Mouse (Mus musculus): Measurements from ENCODE around the gene Iba57. TPM values are rescaled to one million over a fixed set of nuclear protein-coding genes. Genes with fewer than 3 reads are reported as not detected.
A peak's percentile ranks its signal among the peaks of the same experiment; 100 is the strongest.

The Iba57 gene
- polyA plus RNA-seq, 1 experiment, result 3.0 TPM

- Histone ChIP-seq H3K9me3 (replicated peaks; ENCODE audit: control insufficient read depth, insufficient read depth, low read length, poor library complexity, severe bottlenecking) (no peaks in the 10 kb centered on the region), H3K4me3 (ENCODE audit: low read depth, low read length) (peak overlapping the region; percentile 83), H3K4me1 (ENCODE audit: control insufficient read depth, insufficient read depth, low read length) (no peaks in the 10 kb centered on the region), H3K27ac (ENCODE audit: insufficient read depth, low read length) (no peak overlapping the region), H3K36me3 (ENCODE audit: control insufficient read depth, insufficient read depth, low read length, poor library complexity, severe bottlenecking) (no peaks in the 10 kb centered on the region), H3K9ac (ENCODE audit: low read depth, poor library complexity, severe bottlenecking) (peak overlapping the region; percentile 60), H3K27me3 (ENCODE audit: control insufficient read depth, insufficient read depth, low read length, poor library complexity, severe bottlenecking) (peaks cover 11% of the 10 kb centered on the region; the same call in 1 of the 2 replicates)
- TF ChIP-seq EP300 (IDR thresholded peaks at IDR 0.05; ENCODE audit: insufficient read depth, low read depth, low read length) (no peak), POLR2A (IDR thresholded peaks at IDR 0.05; ENCODE audit: insufficient read depth, low read length) (no peak), CTCF (IDR thresholded peaks at IDR 0.05; ENCODE audit: low read depth, low read length) (no peak)
These were observed 13.4 kb upstream of the Iba57 start for GRCm38 (mm10) chr11:59176921-59177320.

GRCm38 (mm10) chr11:59176475-59176874 lies 12.9 kb upstream of the Iba57 start:
- no peaks in the 10 kb centered on the region for H3K36me3 ChIP-seq (ENCODE audit: control insufficient read depth, insufficient read depth, low read length, poor library complexity, severe bottlenecking)
- H3K27me3 ChIP-seq (ENCODE audit: control insufficient read depth, insufficient read depth, low read length, poor library complexity, severe bottlenecking), result peaks cover 11% of the 10 kb centered on the region; the same call in 1 of the 2 replicates
- H3K9ac ChIP-seq (ENCODE audit: low read depth, poor library complexity, severe bottlenecking), result peak overlapping the region; percentile 60
- H3K9me3 ChIP-seq (replicated peaks; ENCODE audit: control insufficient read depth, insufficient read depth, low read length, poor library complexity, severe bottlenecking), result no peaks in the 10 kb centered on the region
- H3K4me3 ChIP-seq (ENCODE audit: low read depth, low read length), result peak overlapping the region; percentile 83
- no peaks in the 10 kb centered on the region for H3K4me1 ChIP-seq (ENCODE audit: control insufficient read depth, insufficient read depth, low read length)
- TF ChIP-seq POLR2A (IDR thresholded peaks at IDR 0.05; ENCODE audit: insufficient read depth, low read length), result no peak
- no peak for TF ChIP-seq EP300 (IDR thresholded peaks at IDR 0.05; ENCODE audit: insufficient read depth, low read depth, low read length)
- no peak for TF ChIP-seq CTCF (IDR thresholded peaks at IDR 0.05; ENCODE audit: low read depth, low read length)
- H3K27ac ChIP-seq (ENCODE audit: insufficient read depth, low read length), result no peak overlapping the region

GRCm38 (mm10) chr11:59174189-59174838 lies 10.8 kb upstream of the Iba57 start:
- H3K9me3 ChIP-seq (replicated peaks; ENCODE audit: control insufficient read depth, insufficient read depth, low read length, poor library complexity, severe bottlenecking), result no peaks in the 10 kb centered on the region
- H3K4me3 ChIP-seq (ENCODE audit: low read depth, low read length), result no peak overlapping the region
- H3K36me3 ChIP-seq (ENCODE audit: control insufficient read depth, insufficient read depth, low read length, poor library complexity, severe bottlenecking), result no peaks in the 10 kb centered on the region
- H3K27ac ChIP-seq (ENCODE audit: insufficient read depth, low read length), result no peak overlapping the region
- TF ChIP-seq POLR2A (IDR thresholded peaks at IDR 0.05; ENCODE audit: insufficient read depth, low read length) (no peak), EP300 (IDR thresholded peaks at IDR 0.05; ENCODE audit: insufficient read depth, low read depth, low read length) (no peak), CTCF (IDR thresholded peaks at IDR 0.05; ENCODE audit: low read depth, low read length) (no peak)
- no peaks in the 10 kb centered on the region for H3K4me1 ChIP-seq (ENCODE audit: control insufficient read depth, insufficient read depth, low read length)
- H3K9ac ChIP-seq (ENCODE audit: low read depth, poor library complexity, severe bottlenecking), result no peak overlapping the region
- peaks cover 11% of the 10 kb centered on the region; the same call in 1 of the 2 replicates for H3K27me3 ChIP-seq (ENCODE audit: control insufficient read depth, insufficient read depth, low read length, poor library complexity, severe bottlenecking)

GRCm38 (mm10) chr11:59170549-59170948 lies 7.0 kb upstream of the Iba57 start:
- H3K9ac ChIP-seq (ENCODE audit: low read depth, poor library complexity, severe bottlenecking), result no peak overlapping the region
- no peak for TF ChIP-seq CTCF (IDR thresholded peaks at IDR 0.05; ENCODE audit: low read depth, low read length)
- no peak for TF ChIP-seq EP300 (IDR thresholded peaks at IDR 0.05; ENCODE audit: insufficient read depth, low read depth, low read length)
- TF ChIP-seq POLR2A (IDR thresholded peaks at IDR 0.05; ENCODE audit: insufficient read depth, low read length), result no peak
- H3K4me1 ChIP-seq (ENCODE audit: control insufficient read depth, insufficient read depth, low read length), result no peaks in the 10 kb centered on the region

GRCm38 (mm10) chr11:59169807-59170206 lies 6.3 kb upstream of the Iba57 start:
- Histone ChIP-seq H3K9ac (ENCODE audit: low read depth, poor library complexity, severe bottlenecking) (no peak overlapping the region), H3K36me3 (ENCODE audit: control insufficient read depth, insufficient read depth, low read length, poor library complexity, severe bottlenecking) (no peaks in the 10 kb centered on the region)

More at GRCm38 (mm10) chr11:59170549-59170948, 7.0 kb upstream of the Iba57 start:
- no peaks in the 10 kb centered on the region for H3K9me3 ChIP-seq (replicated peaks; ENCODE audit: control insufficient read depth, insufficient read depth, low read length, poor library complexity, severe bottlenecking)
- H3K27ac ChIP-seq (ENCODE audit: insufficient read depth, low read length), result no peak overlapping the region
- no peaks in the 10 kb centered on the region for H3K36me3 ChIP-seq (ENCODE audit: control insufficient read depth, insufficient read depth, low read length, poor library complexity, severe bottlenecking)
- H3K4me3 ChIP-seq (ENCODE audit: low read depth, low read length), result no peak overlapping the region
- no peaks in the 10 kb centered on the region for H3K27me3 ChIP-seq (ENCODE audit: control insufficient read depth, insufficient read depth, low read length, poor library complexity, severe bottlenecking)

GRCm38 (mm10) chr11:59165616-59166241 lies 2.2 kb upstream of the Iba57 start:
- H3K27ac ChIP-seq (ENCODE audit: insufficient read depth, low read length), result no peak overlapping the region
- no peak for TF ChIP-seq POLR2A (IDR thresholded peaks at IDR 0.05; ENCODE audit: insufficient read depth, low read length)
- no peak for TF ChIP-seq CTCF (IDR thresholded peaks at IDR 0.05; ENCODE audit: low read depth, low read length)
- TF ChIP-seq EP300 (IDR thresholded peaks at IDR 0.05; ENCODE audit: insufficient read depth, low read depth, low read length), result no peak
- no peaks in the 10 kb centered on the region for H3K4me1 ChIP-seq (ENCODE audit: control insufficient read depth, insufficient read depth, low read length)
- no peaks in the 10 kb centered on the region for H3K27me3 ChIP-seq (ENCODE audit: control insufficient read depth, insufficient read depth, low read length, poor library complexity, severe bottlenecking)
- H3K9me3 ChIP-seq (replicated peaks; ENCODE audit: control insufficient read depth, insufficient read depth, low read length, poor library complexity, severe bottlenecking), result no peaks in the 10 kb centered on the region
- H3K4me3 ChIP-seq (ENCODE audit: low read depth, low read length), result no peak overlapping the region
- H3K36me3 ChIP-seq (ENCODE audit: control insufficient read depth, insufficient read depth, low read length, poor library complexity, severe bottlenecking), result no peaks in the 10 kb centered on the region
- H3K9ac ChIP-seq (ENCODE audit: low read depth, poor library complexity, severe bottlenecking), result no peak overlapping the region

More at GRCm38 (mm10) chr11:59169807-59170206, 6.3 kb upstream of the Iba57 start:
- TF ChIP-seq EP300 (IDR thresholded peaks at IDR 0.05; ENCODE audit: insufficient read depth, low read depth, low read length) (no peak), CTCF (IDR thresholded peaks at IDR 0.05; ENCODE audit: low read depth, low read length) (no peak), POLR2A (IDR thresholded peaks at IDR 0.05; ENCODE audit: insufficient read depth, low read length) (no peak)
- Histone ChIP-seq H3K27me3 (ENCODE audit: control insufficient read depth, insufficient read depth, low read length, poor library complexity, severe bottlenecking) (no peaks in the 10 kb centered on the region), H3K9me3 (replicated peaks; ENCODE audit: control insufficient read depth, insufficient read depth, low read length, poor library complexity, severe bottlenecking) (no peaks in the 10 kb centered on the region), H3K27ac (ENCODE audit: insufficient read depth, low read length) (no peak overlapping the region), H3K4me3 (ENCODE audit: low read depth, low read length) (no peak overlapping the region), H3K4me1 (ENCODE audit: control insufficient read depth, insufficient read depth, low read length) (no peaks in the 10 kb centered on the region)
